Mouse (Mus musculus): Measurements from ENCODE around the gene Lrp1. TPM values are rescaled to one million over a fixed set of nuclear protein-coding genes. Genes with fewer than 3 reads are reported as not detected.

The Lrp1 gene
- total and polyA plus RNA-seq, 3 experiments, result 0.39 to 0.42 TPM; not detected in 1

- H3K4me3 ChIP-seq (ENCODE audit: control insufficient read depth in 1 of 2, insufficient read depth in 1 of 2, low read depth in 2 of 2, low read length in 2 of 2), result no peak overlapping the region
- H3K79me2 ChIP-seq (ENCODE audit: control insufficient read depth, insufficient read depth, low read length, poor library complexity), result no peaks in the 10 kb centered on the region
- DNase-seq (ENCODE audit: low read depth, low spot score), result no peak
- no peak overlapping the region for H3K9ac ChIP-seq (ENCODE audit: control insufficient read depth, low read depth, low read length, poor library complexity, severe bottlenecking)
- no peaks in the 10 kb centered on the region for H3K36me3 ChIP-seq (ENCODE audit: control insufficient read depth in 1 of 2, insufficient read depth in 2 of 2, low read length in 2 of 2)
- no peak overlapping the region for H3K27ac ChIP-seq (ENCODE audit: control insufficient read depth, low read depth, low read length)
- no peaks in the 10 kb centered on the region for H3K9me3 ChIP-seq (replicated peaks; ENCODE audit: insufficient read depth, low read length)
- peaks cover 0 to 7% of the 10 kb centered on the region in 2 experiments; a peak in 1 of 4 replicates for H3K4me1 ChIP-seq (ENCODE audit: control insufficient read depth in 1 of 2, insufficient read depth in 2 of 2, low read length in 2 of 2)
- H3K27me3 ChIP-seq (ENCODE audit: control insufficient read depth in 1 of 2, insufficient read depth in 2 of 2, low read length in 2 of 2), result peaks cover 8 to 18% of the 10 kb centered on the region in 2 experiments
- TF ChIP-seq MAX (IDR thresholded peaks at IDR 0.05; ENCODE audit: low read length) (no peak), SMC3 (IDR thresholded peaks at IDR 0.05; ENCODE audit: low read depth, low read length) (no peak), POLR2AphosphoS5 (IDR thresholded peaks at IDR 0.05; ENCODE audit: borderline replicate concordance, low read depth, low read length) (no peak), POLR2A (IDR thresholded peaks at IDR 0.05; ENCODE audit: control insufficient read depth in 1 of 2, insufficient read depth in 1 of 2, low read depth in 1 of 2, low read length in 2 of 2, poor library complexity in 1 of 2) (no peak), E2F4 (IDR thresholded peaks at IDR 0.05; ENCODE audit: borderline replicate concordance, low read depth, low read length) (no peak), NRF1 (IDR thresholded peaks at IDR 0.05; ENCODE audit: insufficient read depth, low read depth, low read length, poor library complexity, severe bottlenecking) (no peak), MAZ (IDR thresholded peaks at IDR 0.05; ENCODE audit: low read depth, low read length) (no peak), MAFK (IDR thresholded peaks at IDR 0.05; ENCODE audit: borderline replicate concordance, low read depth, low read length) (no peak), EP300 (IDR thresholded peaks at IDR 0.05; ENCODE audit: low read depth in 1 of 2, low read length in 2 of 2) (no peak), ZNF384 (IDR thresholded peaks at IDR 0.05; ENCODE audit: low read depth, low read length) (no peak), RAD21 (IDR thresholded peaks at IDR 0.05; ENCODE audit: low read depth, low read length) (no peak), GATA1 (IDR thresholded peaks at IDR 0.05; ENCODE audit: low read depth, low read length) (no peak)
These were observed 89.4 kb downstream of the Lrp1 start for GRCm38 (mm10) chr10:127531548-127531947.

GRCm38 (mm10) chr10:127530945-127531344 is 90.0 kb downstream of the Lrp1 start:
- TF ChIP-seq ZKSCAN1 (IDR thresholded peaks at IDR 0.05; ENCODE audit: low read depth, low read length) (no peak), POLR2AphosphoS2 (IDR thresholded peaks at IDR 0.05; ENCODE audit: low read length) (no peak), NRF1 (IDR thresholded peaks at IDR 0.05; ENCODE audit: insufficient read depth, low read depth, low read length, poor library complexity, severe bottlenecking) (no peak), POLR2A (IDR thresholded peaks at IDR 0.05; ENCODE audit: control insufficient read depth in 1 of 2, insufficient read depth in 1 of 2, low read depth in 1 of 2, low read length in 2 of 2, poor library complexity in 1 of 2) (no peak), RCOR1 (IDR thresholded peaks at IDR 0.05; ENCODE audit: low read depth, low read length) (no peak), NELFE (IDR thresholded peaks at IDR 0.05; ENCODE audit: low read depth, low read length) (no peak), GATA1 (IDR thresholded peaks at IDR 0.05; ENCODE audit: low read depth, low read length) (no peak), KAT2A (conservative IDR thresholded peaks at IDR 0.05; ENCODE audit: low read depth, low read length) (no peak), E2F4 (IDR thresholded peaks at IDR 0.05; ENCODE audit: borderline replicate concordance, low read depth, low read length) (no peak)
- Histone ChIP-seq H3K9ac (ENCODE audit: control insufficient read depth, low read depth, low read length, poor library complexity, severe bottlenecking) (no peak overlapping the region), H3K79me2 (ENCODE audit: control insufficient read depth, insufficient read depth, low read length, poor library complexity) (no peaks in the 10 kb centered on the region), H3K4me1 (ENCODE audit: control insufficient read depth in 1 of 2, insufficient read depth in 2 of 2, low read length in 2 of 2) (peaks cover 0 to 7% of the 10 kb centered on the region in 2 experiments; a peak in 1 of 4 replicates), H3K27me3 (ENCODE audit: control insufficient read depth in 1 of 2, insufficient read depth in 2 of 2, low read length in 2 of 2) (peaks cover 8 to 18% of the 10 kb centered on the region in 2 experiments), H3K27ac (ENCODE audit: control insufficient read depth, low read depth, low read length) (no peak overlapping the region), H3K9me3 (replicated peaks; ENCODE audit: insufficient read depth, low read length) (no peaks in the 10 kb centered on the region), H3K36me3 (ENCODE audit: control insufficient read depth in 1 of 2, insufficient read depth in 2 of 2, low read length in 2 of 2) (no peaks in the 10 kb centered on the region), H3K4me3 (ENCODE audit: control insufficient read depth in 1 of 2, insufficient read depth in 1 of 2, low read depth in 2 of 2, low read length in 2 of 2) (no peak overlapping the region)
- DNase-seq (ENCODE audit: low read depth, low spot score), result no peak

Measured in MEL (cell line).